Comparison of ENCODE assay signal across 8 mouse cellular contexts in genomic region chr17:78201221-78202058, GRCm38 (mm10). TPM values are rescaled to one million over a fixed set of nuclear protein-coding genes. Genes with fewer than 3 reads are reported as not detected.
A peak's percentile ranks its signal among the peaks of the same experiment; 100 is the strongest.
DNase-seq lines count a peak whose midpoint lies in the region; ATAC-seq and TF ChIP-seq lines count a peak whose summit lies in the region.

No protein-coding gene starts in this region.

- peak; percentile 50 for DNase-seq in lung, embryonic 14.5 days
- DNase-seq in lung, postnatal 4 days: no peak
- peak; percentile 52 for DNase-seq in embryonic facial prominence, embryonic 11.5 days (ENCODE audit: low spot score)
- DNase-seq in hindbrain, embryonic 11.5 days (ENCODE audit: low spot score): peak; percentile 57
- peak; percentile 49 for DNase-seq in liver
- no peak for DNase-seq in c-Kit-positive CD71-positive TER-119-positive erythroid progenitor cells, embryonic 14.5 days (ENCODE audit: low spot score)

- H3K4me2 ChIP-seq in lung, embryonic 14.5 days: peak overlapping the region; percentile 94
- peak overlapping the region; percentile 100 for H3K4me2 ChIP-seq in embryonic facial prominence, embryonic 11.5 days (ENCODE audit: low read depth, low read length)
- H3K4me2 ChIP-seq in hindbrain, embryonic 11.5 days (replicated peaks; ENCODE audit: low read depth, low read length): peak overlapping the region; percentile 100
- H3K4me2 ChIP-seq in neural tube, embryonic 13.5 days: peak overlapping the region; percentile 95

- no peaks in the 10 kb centered on the region for H3K36me3 ChIP-seq in lung, embryonic 14.5 days (ENCODE audit: insufficient read depth)
- no peaks in the 10 kb centered on the region for H3K36me3 ChIP-seq in embryonic facial prominence, embryonic 11.5 days (replicated peaks; ENCODE audit: control insufficient read depth, insufficient read depth, low read depth, low read length)
- no peaks in the 10 kb centered on the region for H3K36me3 ChIP-seq in hindbrain, embryonic 11.5 days (ENCODE audit: control insufficient read depth, insufficient read depth, low read length)
- no peaks in the 10 kb centered on the region for H3K36me3 ChIP-seq in neural tube, embryonic 13.5 days

- peaks cover 19% of the 10 kb centered on the region for H3K4me1 ChIP-seq in lung, embryonic 14.5 days (ENCODE audit: insufficient read depth)
- H3K4me1 ChIP-seq in embryonic facial prominence, embryonic 11.5 days (ENCODE audit: control insufficient read depth, insufficient read depth, low read length): no peaks in the 10 kb centered on the region
- H3K4me1 ChIP-seq in hindbrain, embryonic 11.5 days (replicated peaks; ENCODE audit: control insufficient read depth, insufficient read depth, low read length): 0 out of 2 replicates have a peak, but pooled peaks cover 2% of the 10 kb centered on the region
- peaks cover 65% of the 10 kb centered on the region for H3K4me1 ChIP-seq in neural tube, embryonic 13.5 days (replicated peaks)

- peak overlapping the region; percentile 74 for H3K4me3 ChIP-seq in lung, embryonic 14.5 days (ENCODE audit: low read depth, low read length)
- peak overlapping the region; percentile 82 for H3K4me3 ChIP-seq in embryonic facial prominence, embryonic 11.5 days (ENCODE audit: low read depth, low read length)
- peak overlapping the region; percentile 81 for H3K4me3 ChIP-seq in hindbrain, embryonic 11.5 days (ENCODE audit: low read depth, low read length)
- peak overlapping the region; percentile 92 for H3K4me3 ChIP-seq in neural tube, embryonic 13.5 days

- peaks cover 27% of the 10 kb centered on the region; the same call in 1 of the 2 replicates for H3K27me3 ChIP-seq in lung, embryonic 14.5 days (ENCODE audit: insufficient read depth, low read length)
- H3K27me3 ChIP-seq in embryonic facial prominence, embryonic 11.5 days (ENCODE audit: control insufficient read depth, insufficient read depth, low read length): no peaks in the 10 kb centered on the region
- H3K27me3 ChIP-seq in hindbrain, embryonic 11.5 days (ENCODE audit: control insufficient read depth, insufficient read depth, low read length): 0 out of 2 replicates have a peak, but pooled peaks cover 2% of the 10 kb centered on the region
- peaks cover 4% of the 10 kb centered on the region; the same call in 1 of the 2 replicates for H3K27me3 ChIP-seq in neural tube, embryonic 13.5 days

- H3K9ac ChIP-seq in lung, embryonic 14.5 days: peak overlapping the region; percentile 74
- H3K9ac ChIP-seq in embryonic facial prominence, embryonic 11.5 days (replicated peaks; ENCODE audit: low read length): peak overlapping the region; percentile 85
- peak overlapping the region; percentile 86 for H3K9ac ChIP-seq in hindbrain, embryonic 11.5 days (ENCODE audit: low read depth, low read length)
- peak overlapping the region; percentile 91 for H3K9ac ChIP-seq in neural tube, embryonic 13.5 days

- peak; percentile 48 for ATAC-seq in lung, embryonic 14.5 days (ENCODE audit: insufficient read depth)
- ATAC-seq in activated CD4-positive, CD25-positive, alpha-beta regulatory T cell, adult 4 months: peak; percentile 28
- peak; percentile 58 for ATAC-seq in embryonic facial prominence, embryonic 11.5 days (replicated peaks; ENCODE audit: insufficient number of reproducible peaks, low FRiP score, low TSS enrichment, low read depth)
- ATAC-seq in hindbrain, embryonic 11.5 days (ENCODE audit: low FRiP score): peak; percentile 45
- peak; percentile 64 for ATAC-seq in neural tube, embryonic 13.5 days (ENCODE audit: low read depth)

- H3K9me3 ChIP-seq in lung, embryonic 14.5 days (ENCODE audit: low read depth, low read length): no peaks in the 10 kb centered on the region
- no peaks in the 10 kb centered on the region for H3K9me3 ChIP-seq in embryonic facial prominence, embryonic 11.5 days (replicated peaks; ENCODE audit: control insufficient read depth, low read length)
- no peaks in the 10 kb centered on the region for H3K9me3 ChIP-seq in hindbrain, embryonic 11.5 days (ENCODE audit: control insufficient read depth, low read length)
- no peaks in the 10 kb centered on the region for H3K9me3 ChIP-seq in neural tube, embryonic 13.5 days

- H3K27ac ChIP-seq in lung, embryonic 14.5 days (ENCODE audit: low read depth): no peak overlapping the region
- no peak overlapping the region for H3K27ac ChIP-seq in embryonic facial prominence, embryonic 11.5 days (replicated peaks; ENCODE audit: low read depth, low read length)
- H3K27ac ChIP-seq in hindbrain, embryonic 11.5 days (ENCODE audit: low read depth, low read length): peak overlapping the region; percentile 90; the same call in 1 of the 2 replicates
- peak overlapping the region; percentile 95 for H3K27ac ChIP-seq in neural tube, embryonic 13.5 days (replicated peaks)

- TF ChIP-seq CTCF in lung, embryonic 14.5 days (IDR thresholded peaks at IDR 0.05; ENCODE audit: low read depth): no peak

- WGBS in lung, embryonic 14.5 days: 1% methylated on average over 39 of the region's 39 CpGs
- under 1% methylated on average over 38 of the region's 39 CpGs for WGBS in embryonic facial prominence, embryonic 11.5 days
- WGBS in hindbrain, embryonic 11.5 days: under 1% methylated on average over 39 of the region's 39 CpGs
- WGBS in neural tube, embryonic 13.5 days: under 1% methylated on average over 39 of the region's 39 CpGs

RNA-seq across cellular contexts. Expression of gene Crim1, which starts 1.4 kb away (rescaled TPM):
- 3.1 and 5.7 TPM in 2 replicates for polyA plus RNA-seq in lung, embryonic 14.5 days (2014; fragmentation: Nextera tagmentation; extraction: Ambion mirVana)
- polyA plus RNA-seq in activated CD4-positive, CD25-positive, alpha-beta regulatory T cell, adult 4 months (2017; shearing (Covaris generic)): 1 to 10 TPM; 5.6 to 7.7 TPM
- polyA plus RNA-seq in embryonic facial prominence, embryonic 11.5 days (2014; fragmentation: Nextera tagmentation; extraction: Ambion mirVana): 3.3 TPM in 2 replicates
- 5.8 TPM in 2 replicates for polyA plus RNA-seq in hindbrain, embryonic 11.5 days (2014; fragmentation: Nextera tagmentation; extraction: Ambion mirVana)
- 12.4 and 13.1 TPM in 2 replicates for polyA plus RNA-seq in neural tube, embryonic 13.5 days (2015; fragmentation: Nextera tagmentation; extraction: Ambion mirVana)

Comparison
In these comparisons a context has a peak if more than half of its experiments do, and no peak if none do; other contexts are left out.
1. DNase-seq: peak in lung, embryonic 14.5 days (single experiment), embryonic facial prominence, embryonic 11.5 days (single experiment), hindbrain, embryonic 11.5 days (single experiment) and liver (single experiment); none in lung, postnatal 4 days (0 of 2) and c-Kit-positive CD71-positive TER-119-positive erythroid progenitor cells, embryonic 14.5 days (single experiment).
2. H3K27ac ChIP-seq: peak in hindbrain, embryonic 11.5 days (single experiment) and neural tube, embryonic 13.5 days (single experiment); none in lung, embryonic 14.5 days (single experiment) and embryonic facial prominence, embryonic 11.5 days (single experiment).
3. Peak in every context shown above with its lines, with median percentiles within 50 percentile points of each other: ATAC-seq, H3K4me2 ChIP-seq, H3K4me3 ChIP-seq and H3K9ac ChIP-seq.